Mouse (Mus musculus) E14TG2a.4 (cell line): ENCODE measurements around the gene Mertk.

ENCODE experiments used
- H3K27me3 ChIP-seq: 2 replicates; pipeline ENCODE4 v1.6.1; 2014; ENCODE audit warnings: low read length, control low read depth; ENCODE audit not compliant: insufficient read depth
- H3K36me3 ChIP-seq: 2 replicates; pipeline ENCODE4 v1.6.1; 2014; ENCODE audit warnings: low read length, control low read depth; ENCODE audit not compliant: insufficient read depth
- H3K4me1 ChIP-seq: replicated peaks from 2 replicates; pipeline ENCODE4 v1.6.1; 2014; ENCODE audit warnings: low read depth, low read length, control low read depth
- H3K4me3 ChIP-seq: replicated peaks from 2 replicates; pipeline ENCODE4 v1.5.1; 2014; ENCODE audit warnings: mild to moderate bottlenecking, low read length
- H3K9me3 ChIP-seq: 2 replicates; pipeline ENCODE4 v1.6.1; 2014; ENCODE audit warnings: low read length, control low read depth
- CTCF ChIP-seq: conservative IDR thresholded peaks from 2 replicates; pipeline ENCODE4 v1.5.1; 2014; ENCODE audit warnings: low read length
- NANOG ChIP-seq: IDR thresholded peaks from 2 replicates; pipeline ENCODE4 v1.6.1; 2014; ENCODE audit warnings: borderline replicate concordance, low read length, mixed read lengths
- POU5F1 ChIP-seq: IDR thresholded peaks from 2 replicates; pipeline ENCODE4 v1.6.1; 2014; ENCODE audit warnings: low read length, borderline replicate concordance

Mertk gene

DNA sequence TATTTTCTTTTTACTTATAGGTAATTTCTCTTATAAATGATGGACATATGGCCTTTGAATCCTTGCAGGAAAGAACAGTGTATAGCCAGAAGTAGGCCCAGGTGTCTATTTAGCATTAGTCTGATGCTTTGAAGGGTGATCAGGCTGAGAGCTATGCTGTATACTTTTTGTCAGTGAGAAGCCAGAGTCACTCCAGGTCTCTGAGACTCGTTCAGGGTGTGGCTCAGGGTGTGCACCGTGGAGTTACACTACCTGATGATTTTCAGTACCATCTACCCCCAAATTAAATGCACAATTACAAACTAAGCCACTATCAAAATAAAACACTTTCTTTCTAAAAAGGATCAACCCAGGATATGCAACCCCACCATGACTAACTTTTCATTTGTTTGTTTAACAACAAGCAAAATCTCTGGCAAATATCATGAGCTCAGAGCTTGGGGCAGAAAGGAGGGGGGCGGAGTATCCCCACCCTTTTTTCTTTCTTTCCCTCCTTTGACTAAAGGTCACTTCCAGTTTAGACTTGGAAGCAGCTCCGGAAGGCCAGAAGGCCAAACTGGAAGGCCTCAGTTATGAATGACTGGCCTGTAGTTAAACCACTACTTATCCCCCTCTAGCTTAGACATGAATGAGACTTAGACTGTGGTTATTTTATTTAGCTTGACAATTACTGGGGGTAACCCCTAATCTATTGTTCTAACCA is 69.9 kb downstream of the Mertk start:
- H3K36me3 ChIP-seq, result no peaks in the 10 kb centered on the region
- no peaks in the 10 kb centered on the region for H3K27me3 ChIP-seq
- no peak overlapping the region for H3K4me3 ChIP-seq
- no peaks in the 10 kb centered on the region for H3K9me3 ChIP-seq
- no peak for TF ChIP-seq POU5F1
- no peak for TF ChIP-seq NANOG
- TF ChIP-seq CTCF, result no peak
- peaks cover 6% of the 10 kb centered on the region; the same call in 1 of the 2 replicates for H3K4me1 ChIP-seq

DNA sequence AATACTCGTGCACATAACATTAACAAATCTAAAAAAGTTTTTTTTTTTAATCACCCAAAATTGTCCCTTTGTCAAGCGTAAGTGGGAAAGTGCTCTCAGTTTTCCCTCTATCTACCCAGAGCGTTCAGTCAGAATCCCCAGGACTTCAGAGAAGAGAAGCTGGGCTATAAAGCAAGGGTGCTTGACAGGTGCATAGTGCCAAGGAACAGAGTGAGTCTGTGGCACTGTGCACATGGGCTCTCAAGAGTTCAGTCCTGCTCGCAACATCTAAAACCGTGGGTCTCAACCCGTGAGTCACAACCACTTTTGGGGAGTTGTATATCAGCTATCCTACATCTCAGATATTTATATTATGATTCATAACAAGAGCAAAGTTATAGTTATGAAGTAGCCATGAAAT is 71.8 kb downstream of the Mertk start:
- no peaks in the 10 kb centered on the region for H3K36me3 ChIP-seq
- no peak overlapping the region for H3K4me3 ChIP-seq
- H3K9me3 ChIP-seq, result no peaks in the 10 kb centered on the region
- TF ChIP-seq POU5F1, result no peak
- TF ChIP-seq CTCF, result no peak
- TF ChIP-seq NANOG, result no peak
- no peaks in the 10 kb centered on the region for H3K27me3 ChIP-seq
- peaks cover 6% of the 10 kb centered on the region; the same call in 1 of the 2 replicates for H3K4me1 ChIP-seq

DNA sequence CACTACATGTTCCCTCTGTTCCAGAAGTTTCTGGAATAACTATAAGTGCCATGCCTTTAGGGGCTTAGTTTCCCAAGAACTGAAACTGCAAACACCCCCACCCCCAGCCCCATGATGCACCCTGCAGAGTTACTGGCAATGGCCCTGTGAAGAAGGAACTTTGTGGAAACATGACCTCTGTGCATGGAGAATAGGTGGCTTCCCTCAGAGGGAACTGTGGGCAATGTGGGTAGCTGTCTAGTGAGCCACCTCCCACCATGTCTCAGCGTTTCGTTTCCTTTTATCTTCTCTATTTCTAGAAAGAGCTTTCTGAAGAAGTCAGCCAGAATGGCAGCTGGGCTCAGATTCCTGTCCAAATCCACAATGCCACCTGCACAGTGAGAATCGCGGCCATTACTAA is 72.3 kb downstream of the Mertk start:
- no peaks in the 10 kb centered on the region for H3K9me3 ChIP-seq
- no peak overlapping the region for H3K4me3 ChIP-seq
- no peaks in the 10 kb centered on the region for H3K36me3 ChIP-seq
- TF ChIP-seq CTCF (no peak), POU5F1 (no peak), NANOG (no peak)
- H3K4me1 ChIP-seq, result peaks cover 6% of the 10 kb centered on the region; the same call in 1 of the 2 replicates
- no peaks in the 10 kb centered on the region for H3K27me3 ChIP-seq

DNA sequence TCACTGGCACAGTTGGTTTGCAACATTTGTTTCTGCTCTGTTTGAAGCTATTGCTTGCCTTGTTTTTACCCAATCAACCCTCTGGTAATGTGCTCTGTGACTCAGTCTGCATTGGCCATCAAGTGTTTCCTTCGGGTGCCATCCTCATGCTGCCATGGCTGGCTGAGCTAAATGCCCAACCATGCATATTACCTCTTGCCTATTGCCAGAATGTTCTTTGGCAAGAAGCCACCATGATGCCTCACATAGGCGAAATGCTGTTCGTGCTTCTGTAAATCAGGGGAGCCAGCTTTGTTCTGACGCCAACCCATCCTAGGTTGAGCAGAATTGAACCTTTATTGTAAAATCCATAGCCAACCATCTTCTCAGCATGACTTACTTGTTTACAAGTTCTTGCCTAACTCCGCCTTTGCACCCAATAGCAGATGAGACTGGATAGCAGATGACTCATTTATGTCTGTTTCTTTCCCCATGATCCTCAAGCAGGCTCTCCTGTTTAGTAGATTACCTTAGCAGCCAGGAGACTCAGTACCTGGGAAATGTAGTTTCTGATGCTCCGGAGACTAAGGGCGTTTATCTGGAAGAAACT is 73.1 kb downstream of the Mertk start:
- Histone ChIP-seq H3K36me3 (no peaks in the 10 kb centered on the region), H3K4me3 (no peak overlapping the region), H3K9me3 (no peaks in the 10 kb centered on the region), H3K4me1 (peaks cover 6% of the 10 kb centered on the region; the same call in 1 of the 2 replicates), H3K27me3 (no peaks in the 10 kb centered on the region)
- TF ChIP-seq NANOG (no peak), CTCF (no peak)

DNA sequence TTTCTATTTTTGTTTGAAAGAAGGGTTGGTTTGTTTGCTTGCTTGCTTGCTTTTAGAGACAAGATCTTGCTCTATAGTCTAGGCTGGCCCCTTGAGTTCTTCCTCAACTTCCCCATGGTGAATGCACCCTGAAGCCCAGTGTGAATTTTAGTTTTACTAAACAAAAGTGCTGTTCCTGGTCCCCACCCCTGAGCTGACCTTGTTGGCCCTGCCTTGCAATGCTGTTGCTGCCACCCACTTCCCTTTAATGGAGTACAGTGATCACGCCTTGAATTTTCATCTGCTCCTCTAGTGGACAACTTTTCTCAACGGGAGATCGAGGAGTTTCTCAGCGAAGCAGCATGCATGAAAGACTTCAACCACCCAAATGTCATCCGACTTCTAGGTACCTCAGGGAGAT is 83.5 kb downstream of the Mertk start:
- Histone ChIP-seq H3K36me3 (no peaks in the 10 kb centered on the region), H3K9me3 (peaks cover 4% of the 10 kb centered on the region), H3K27me3 (no peaks in the 10 kb centered on the region), H3K4me3 (no peak overlapping the region), H3K4me1 (no peaks in the 10 kb centered on the region)
- no peak for TF ChIP-seq NANOG
- TF ChIP-seq CTCF, result no peak

DNA sequence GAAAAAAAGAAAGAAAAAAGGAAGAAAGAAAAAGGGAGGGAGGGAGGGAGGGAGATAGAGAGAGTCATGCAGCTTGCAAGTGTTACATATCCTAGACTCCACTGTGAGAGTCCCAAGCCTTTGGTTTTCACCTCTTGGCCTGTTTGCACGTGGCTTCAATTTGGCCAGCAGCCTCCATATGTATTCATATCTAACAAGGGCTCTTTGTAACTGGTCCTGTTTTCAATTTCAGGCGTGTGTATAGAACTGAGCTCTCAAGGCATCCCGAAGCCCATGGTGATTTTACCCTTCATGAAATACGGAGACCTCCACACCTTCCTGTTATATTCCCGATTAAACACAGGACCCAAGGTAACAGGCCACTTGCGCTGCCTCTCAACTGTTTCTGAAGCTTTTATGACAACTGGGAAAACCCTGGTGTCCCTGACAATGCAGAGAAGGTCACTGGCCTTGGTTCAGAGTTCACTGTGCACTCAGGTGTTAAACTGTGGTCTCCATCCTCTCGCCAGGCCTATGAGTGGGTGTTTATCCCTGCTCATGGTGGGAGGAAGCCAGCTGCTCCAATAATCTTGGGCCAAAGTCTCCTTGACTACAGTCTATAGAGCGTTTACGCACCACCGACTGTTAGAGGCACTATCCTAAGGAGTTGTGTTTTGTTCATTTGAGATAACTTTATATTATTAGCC is 85.0 kb downstream of the Mertk start:
- H3K4me3 ChIP-seq, result no peak overlapping the region
- no peaks in the 10 kb centered on the region for H3K36me3 ChIP-seq
- H3K27me3 ChIP-seq, result no peaks in the 10 kb centered on the region
- no peaks in the 10 kb centered on the region for H3K4me1 ChIP-seq
- peaks cover 4% of the 10 kb centered on the region for H3K9me3 ChIP-seq
- TF ChIP-seq POU5F1, result no peak
- no peak for TF ChIP-seq CTCF
- TF ChIP-seq NANOG, result no peak

DNA sequence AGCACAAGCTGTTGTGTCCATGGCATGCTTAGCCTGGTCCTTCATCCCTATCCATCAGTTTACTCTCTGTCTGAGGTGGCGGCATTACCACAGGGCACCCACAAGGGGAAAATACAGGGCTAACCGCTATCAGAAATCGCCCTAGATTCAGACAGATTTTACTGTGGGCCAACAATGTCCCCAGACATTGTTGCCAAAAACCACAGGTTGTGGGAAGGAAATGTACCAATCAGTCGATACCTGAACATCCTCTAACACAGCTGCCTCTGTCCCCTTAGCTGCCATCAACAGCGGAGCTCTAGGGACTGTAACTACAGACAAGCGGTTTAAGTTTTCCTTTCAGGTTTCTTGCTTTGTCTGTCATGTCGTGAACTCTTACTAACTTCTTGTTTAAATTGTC is 86.1 kb downstream of the Mertk start:
- H3K27me3 ChIP-seq, result no peaks in the 10 kb centered on the region
- peaks cover 4% of the 10 kb centered on the region for H3K9me3 ChIP-seq
- TF ChIP-seq NANOG (no peak), POU5F1 (no peak), CTCF (no peak)

DNA sequence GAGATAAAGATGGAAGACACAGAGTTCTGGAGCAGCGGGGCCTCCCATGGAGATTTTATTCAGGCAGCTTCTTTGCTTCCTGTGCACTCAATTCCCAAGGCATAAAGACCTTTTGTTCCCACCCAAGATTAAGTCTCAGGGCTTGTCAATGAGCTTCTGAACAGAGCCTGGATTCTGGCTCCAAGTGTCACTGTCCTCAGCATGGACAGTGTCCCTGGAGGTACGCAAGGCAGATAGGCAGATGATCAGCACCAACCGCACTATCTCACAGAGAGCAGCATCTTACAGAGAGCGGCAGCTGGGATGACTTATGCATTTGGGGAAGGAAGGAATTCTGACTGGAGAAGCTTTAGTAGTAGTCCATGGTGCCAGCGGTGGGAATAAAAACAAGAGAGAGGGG is 87.6 kb downstream of the Mertk start:
- H3K4me1 ChIP-seq, result no peaks in the 10 kb centered on the region
- H3K27me3 ChIP-seq, result no peaks in the 10 kb centered on the region
- no peaks in the 10 kb centered on the region for H3K36me3 ChIP-seq
- TF ChIP-seq POU5F1 (no peak), NANOG (no peak), CTCF (no peak)
- peaks cover 4% of the 10 kb centered on the region for H3K9me3 ChIP-seq
- H3K4me3 ChIP-seq, result no peak overlapping the region

More for the DNA sequence above, 86.1 kb downstream of the Mertk start:
- no peak overlapping the region for H3K4me3 ChIP-seq
- H3K4me1 ChIP-seq, result no peaks in the 10 kb centered on the region
- H3K36me3 ChIP-seq, result no peaks in the 10 kb centered on the region
